Mouse (Mus musculus) frontal cortex, postnatal 14 days (tissue): ENCODE results near the gene Gga1.
"Not testable (repeated sequence)": the region's sequence is repeated elsewhere in the genome, so short reads cannot be mapped to it uniquely, and the experiment has no call there.

Experiments used
- DNase-seq, 2 experiments: peaks; one replicate each; pipeline ENCODE4 v3.0.0; 2022; ENCODE audit warnings: low spot score in 2 of 2

The Gga1 gene

GRCm38 (mm10) chr15:78845321-78845720 lies 31.7 kb upstream of the Gga1 start:
- DNase-seq, result no peak

GRCm38 (mm10) chr15:78845867-78846266 lies 31.1 kb upstream of the Gga1 start:
- DNase-seq, result no peak

- no peak for DNase-seq
Measured at GRCm38 (mm10) chr15:78846352-78846751, 30.6 kb upstream of the Gga1 start.

- not testable (repeated sequence) for DNase-seq
Measured at GRCm38 (mm10) chr15:78846805-78847204, 30.2 kb upstream of the Gga1 start.

GRCm38 (mm10) chr15:78848467-78848866 lies 28.5 kb upstream of the Gga1 start:
- peak; percentile 49 to 63 for DNase-seq

- no peak for DNase-seq
Measured at GRCm38 (mm10) chr15:78849485-78849884, 27.5 kb upstream of the Gga1 start.

GRCm38 (mm10) chr15:78850059-78850824 lies 26.7 kb upstream of the Gga1 start:
- no peak for DNase-seq

GRCm38 (mm10) chr15:78850944-78851343 lies 26.0 kb upstream of the Gga1 start:
- no peak for DNase-seq

- DNase-seq, result peak; percentile 73 to 87
Measured at GRCm38 (mm10) chr15:78851505-78852153, 25.4 kb upstream of the Gga1 start.

- DNase-seq, result no peak
Measured at GRCm38 (mm10) chr15:78855303-78855965, 21.6 kb upstream of the Gga1 start, which contains the start of gene Lgals2. Gene Lgals2 (minus strand): TSS chr15:78855529.

GRCm38 (mm10) chr15:78857009-78857408 lies 20.0 kb upstream of the Gga1 start:
- no peak for DNase-seq

GRCm38 (mm10) chr15:78859311-78859710 lies 17.7 kb upstream of the Gga1 start:
- no peak for DNase-seq

- no peak for DNase-seq
Measured at GRCm38 (mm10) chr15:78859714-78860113, 17.3 kb upstream of the Gga1 start.

GRCm38 (mm10) chr15:78862280-78862679 lies 14.7 kb upstream of the Gga1 start:
- DNase-seq, result no peak

GRCm38 (mm10) chr15:78863154-78863553 lies 13.8 kb upstream of the Gga1 start:
- DNase-seq, result no peak

- DNase-seq, result no peak
Measured at GRCm38 (mm10) chr15:78863852-78864253, 13.1 kb upstream of the Gga1 start.

GRCm38 (mm10) chr15:78868398-78868797 lies 8.6 kb upstream of the Gga1 start:
- DNase-seq, result no peak

- no peak for DNase-seq
Measured at GRCm38 (mm10) chr15:78868826-78869233, 8.2 kb upstream of the Gga1 start.

- DNase-seq, result no peak
Measured at GRCm38 (mm10) chr15:78869775-78870174, 7.2 kb upstream of the Gga1 start.

- DNase-seq, result no peak
Measured at GRCm38 (mm10) chr15:78872021-78872608, 4.9 kb upstream of the Gga1 start.

GRCm38 (mm10) chr15:78873803-78874435 lies 3.1 kb upstream of the Gga1 start:
- no peak for DNase-seq

GRCm38 (mm10) chr15:78874989-78875388 lies 2.0 kb upstream of the Gga1 start:
- no peak for DNase-seq
